Mouse (Mus musculus): ENCODE measurements around the gene Tpcn1.

The Tpcn1 gene

DNA sequence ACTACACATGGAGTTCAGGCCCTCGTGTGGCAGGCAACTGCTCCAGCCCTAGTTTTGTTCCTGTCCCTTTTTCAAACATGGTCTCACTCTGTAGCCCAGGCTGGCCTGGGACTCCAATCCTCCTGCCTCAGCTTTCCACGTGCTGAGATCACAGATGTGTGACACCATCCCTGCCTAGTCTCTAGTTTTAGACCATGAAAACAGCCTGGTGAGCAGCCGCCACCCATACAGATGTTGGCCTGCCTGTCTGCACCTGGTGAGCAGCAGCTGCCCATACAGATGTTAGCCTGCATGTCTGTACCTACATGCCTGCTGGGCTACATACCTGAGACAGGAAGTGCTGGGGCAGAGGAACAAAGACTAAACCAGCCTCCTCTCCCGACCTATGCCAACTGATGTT lies 89.3 kb downstream of the Tpcn1 start:
- in situ Hi-C loops (cut with MboI; ENCODE audit: unreplicated experiment in 2 of 2): loop anchor here in 1 of 2 experiments (25.0 kb wide), 1 partner anchor 238 kb away; the partner anchor contains the start of gene Oas2

DNA sequence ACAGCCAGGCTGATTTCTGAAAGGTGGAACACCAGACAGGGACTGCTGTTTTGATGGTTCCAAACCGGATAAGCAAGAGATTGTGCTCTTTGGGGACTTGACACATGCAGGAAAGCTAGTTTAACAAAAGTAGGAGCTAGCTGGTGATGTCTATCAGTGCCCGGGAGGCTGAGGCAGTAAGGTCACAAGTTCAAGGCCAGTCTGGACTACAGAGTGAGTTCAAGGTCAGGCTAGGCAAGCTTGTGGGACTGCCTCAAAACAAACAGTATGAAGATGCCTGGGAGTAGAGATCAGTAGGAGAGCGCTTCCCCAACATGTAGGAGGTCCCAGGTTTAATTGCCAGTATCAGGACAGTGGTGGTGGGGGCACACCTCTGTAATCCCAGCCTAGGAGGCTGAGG lies 91.4 kb downstream of the Tpcn1 start:
- in situ Hi-C loops (cut with MboI; ENCODE audit: unreplicated experiment in 2 of 2): loop anchor here in 1 of 2 experiments (25.0 kb wide), 1 partner anchor 240 kb away; the partner anchor contains the start of gene Oas2

DNA sequence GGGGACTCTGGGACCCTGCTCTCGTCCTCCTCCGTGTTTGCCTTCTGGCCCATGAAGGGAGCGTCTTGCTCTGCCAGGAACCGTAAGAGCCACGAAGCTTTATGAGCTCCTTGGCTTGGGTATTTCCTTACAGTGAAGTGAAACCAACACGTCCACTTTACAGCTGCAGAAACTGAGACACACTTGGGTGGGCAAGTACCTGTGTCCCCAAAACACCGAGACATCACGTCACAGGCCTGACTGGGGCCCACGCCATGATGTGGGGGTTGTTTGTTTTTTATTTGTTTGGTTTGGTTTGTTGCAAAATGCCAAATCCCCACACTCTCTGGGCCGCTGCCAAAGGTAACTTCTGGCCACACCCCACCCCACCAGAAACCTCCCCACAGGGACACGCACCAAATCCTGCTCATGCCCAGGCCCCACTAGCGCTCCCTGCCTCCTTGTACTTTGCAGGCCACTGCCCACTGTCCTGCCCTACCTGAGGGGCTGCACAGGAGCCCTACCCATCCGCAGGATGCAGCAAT lies 92.7 kb downstream of the Tpcn1 start:
- in situ Hi-C loops (cut with MboI; ENCODE audit: unreplicated experiment in 2 of 2): loop anchor here in 1 of 2 experiments (25.0 kb wide), 1 partner anchor 242 kb away; the partner anchor contains the start of gene Oas2

DNA sequence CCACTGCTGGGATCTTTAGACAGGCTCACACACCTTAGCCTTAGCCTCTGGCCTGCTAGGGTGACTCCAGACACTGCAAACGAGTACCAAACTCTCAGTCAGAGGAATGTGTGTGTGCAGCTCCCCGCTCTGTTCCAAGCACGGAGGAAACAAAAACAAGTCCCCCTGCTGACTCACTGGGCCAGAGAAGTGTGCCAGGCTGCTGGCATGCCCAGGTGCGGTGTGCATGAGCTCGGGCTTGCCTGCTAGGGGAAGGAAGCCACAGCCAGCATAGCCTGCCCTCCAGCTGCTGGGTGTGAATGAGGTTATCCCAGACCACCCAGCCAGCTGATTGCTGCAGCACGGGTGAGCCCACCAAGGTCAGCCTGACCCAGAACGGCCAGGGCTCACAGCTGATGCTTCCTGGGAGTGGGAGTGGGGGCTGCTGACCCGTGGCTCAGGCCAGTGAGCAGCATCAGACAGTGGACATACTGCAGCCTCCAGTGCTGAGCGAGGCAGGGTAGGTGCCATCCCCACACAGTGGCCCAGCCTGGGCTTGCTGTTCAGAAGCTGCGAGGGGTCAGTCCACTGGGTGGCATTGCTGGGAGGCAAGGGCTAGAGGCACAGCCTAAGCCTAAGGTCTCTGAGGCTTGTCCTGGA lies 93.3 kb downstream of the Tpcn1 start:
- in situ Hi-C loops (cut with MboI; ENCODE audit: unreplicated experiment in 2 of 2): loop anchor here in 1 of 2 experiments (25.0 kb wide), 1 partner anchor 242 kb away; the partner anchor contains the start of gene Oas2

DNA sequence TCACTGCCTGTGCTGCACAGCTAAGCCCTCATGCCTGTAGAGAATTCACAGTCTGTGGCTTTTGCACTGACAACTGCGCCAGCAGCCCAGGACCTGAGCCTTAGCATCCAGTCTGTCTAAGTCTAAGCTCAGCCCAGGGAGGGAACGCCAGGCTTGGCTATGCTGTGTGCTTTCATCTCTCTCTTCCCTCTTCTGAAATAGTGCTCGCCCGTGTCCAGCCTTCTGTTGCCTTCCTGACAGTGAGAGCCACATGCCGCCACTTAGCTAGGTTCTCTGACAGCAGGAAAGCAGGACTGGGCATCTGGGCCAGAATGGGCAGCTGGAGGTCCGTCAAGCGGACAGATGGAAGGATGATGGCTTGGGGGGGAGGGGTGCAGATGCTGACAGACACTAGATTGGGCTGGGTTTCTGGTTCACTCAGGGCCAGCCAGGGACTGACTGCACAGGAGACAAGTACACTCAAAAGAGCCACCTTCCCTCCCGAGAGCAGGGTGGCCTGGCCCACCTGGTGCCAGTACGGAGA lies 94.5 kb downstream of the Tpcn1 start:
- in situ Hi-C loops (cut with MboI; ENCODE audit: unreplicated experiment in 2 of 2): loop anchor here in 1 of 2 experiments (25.0 kb wide), 1 partner anchor 243 kb away; the partner anchor contains the start of gene Oas2

DNA sequence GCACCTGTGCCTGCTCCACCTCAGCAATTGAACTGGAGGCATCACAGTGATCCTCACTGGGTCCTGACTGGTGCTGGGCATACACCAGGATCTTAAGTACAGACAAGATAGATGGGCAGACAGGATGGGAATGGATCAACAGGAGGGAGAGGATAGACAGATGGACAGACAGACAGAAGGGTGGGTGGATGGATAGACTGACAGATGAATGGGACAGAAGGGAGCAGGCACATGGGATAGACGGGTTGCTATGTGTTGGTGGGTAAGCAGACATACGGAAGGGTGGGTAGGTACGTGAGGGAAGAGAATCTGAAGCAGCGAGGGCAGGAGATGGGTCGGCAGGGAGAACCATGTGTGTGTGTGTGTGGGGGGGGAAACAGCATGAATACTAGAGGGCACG lies 95.0 kb downstream of the Tpcn1 start:
- in situ Hi-C loops (cut with MboI; ENCODE audit: unreplicated experiment in 2 of 2): loop anchor here in 1 of 2 experiments (25.0 kb wide), 1 partner anchor 244 kb away; the partner anchor contains the start of gene Oas2

- in situ Hi-C loops (cut with MboI; ENCODE audit: unreplicated experiment in 2 of 2): loop anchor here in 1 of 2 experiments (25.0 kb wide), 1 partner anchor 245 kb away; the partner anchor contains the start of gene Oas2
Observed at GRCm38 (mm10) chr5:120492437-120492836, 96.0 kb downstream of the Tpcn1 start.

GRCm38 (mm10) chr5:120490679-120491192 lies 97.7 kb downstream of the Tpcn1 start:
- in situ Hi-C loops (cut with MboI; ENCODE audit: unreplicated experiment in 2 of 2): loop anchor here in 1 of 2 experiments (25.0 kb wide), 1 partner anchor 247 kb away; the partner anchor contains the start of gene Oas2

- in situ Hi-C loops (cut with MboI; ENCODE audit: unreplicated experiment in 2 of 2): loop anchor here in 1 of 2 experiments (25.0 kb wide), 1 partner anchor 249 kb away; the partner anchor contains the start of gene Oas2
Observed at GRCm38 (mm10) chr5:120487844-120488243, 100.6 kb downstream of the Tpcn1 start.
